Mouse (Mus musculus): ENCODE results near the gene Lst1. TPM values are rescaled to one million over a fixed set of nuclear protein-coding genes. Genes with fewer than 3 reads are reported as not detected.

The Lst1 gene
- polyA plus RNA-seq, 1 experiment from 2014 or later = 2.0 TPM

GRCm38 (mm10) chr17:35225456-35225855 lies 37.2 kb upstream of the Lst1 start:
- H3K9me3 ChIP-seq (replicated peaks) = no peaks in the 10 kb centered on the region
- H3K36me3 ChIP-seq = peaks cover 88% of the 10 kb centered on the region
- H3K4me1 ChIP-seq = 0 out of 2 replicates have a peak, but pooled peaks cover 2% of the 10 kb centered on the region
- DNase-seq (ENCODE audit: low spot score) = no peak
- no peak overlapping the region for H3K27ac ChIP-seq
- no peak overlapping the region for H3K4me3 ChIP-seq
- WGBS = 97% methylated on average over 5 of the region's 5 CpGs
- no peaks in the 10 kb centered on the region for H3K27me3 ChIP-seq (ENCODE audit: low read depth, poor library complexity, severe bottlenecking)

GRCm38 (mm10) chr17:35224641-35225040 lies 36.4 kb upstream of the Lst1 start:
- DNase-seq (ENCODE audit: low spot score) = no peak
- WGBS = 97% methylated on average over 4 of the region's 4 CpGs
- Histone ChIP-seq H3K4me1 (0 out of 2 replicates have a peak, but pooled peaks cover 5% of the 10 kb centered on the region), H3K27ac (no peak overlapping the region), H3K9me3 (replicated peaks) (no peaks in the 10 kb centered on the region), H3K4me3 (no peak overlapping the region), H3K36me3 (peaks cover 88% of the 10 kb centered on the region), H3K27me3 (ENCODE audit: low read depth, poor library complexity, severe bottlenecking) (no peaks in the 10 kb centered on the region)

GRCm38 (mm10) chr17:35222299-35222698 lies 34.1 kb upstream of the Lst1 start:
- Histone ChIP-seq H3K27me3 (ENCODE audit: low read depth, poor library complexity, severe bottlenecking) (no peaks in the 10 kb centered on the region), H3K9me3 (replicated peaks) (no peaks in the 10 kb centered on the region), H3K27ac (no peak overlapping the region), H3K36me3 (peaks cover 74% of the 10 kb centered on the region), H3K4me3 (no peak overlapping the region), H3K4me1 (peaks cover 12% of the 10 kb centered on the region; the same call in 1 of the 2 replicates)
- 83% methylated on average over 6 of the region's 6 CpGs for WGBS
- DNase-seq (ENCODE audit: low spot score) = no peak

- Histone ChIP-seq H3K36me3 (peaks cover 54% of the 10 kb centered on the region), H3K27me3 (ENCODE audit: low read depth, poor library complexity, severe bottlenecking) (no peaks in the 10 kb centered on the region), H3K4me1 (peaks cover 12% of the 10 kb centered on the region; the same call in 1 of the 2 replicates), H3K27ac (0 out of 2 replicates have a peak within 1 kb of the TSS, but pooled peaks have one; percentile 12), H3K4me3 (no peak within 1 kb of the TSS), H3K9me3 (replicated peaks) (no peaks in the 10 kb centered on the region)
- DNase-seq (ENCODE audit: low spot score) = no peak
- 85% methylated on average over 28 of the region's 28 CpGs for WGBS
Observed at GRCm38 (mm10) chr17:35220156-35220952, 32.1 kb upstream of the Lst1 start, which contains the start of gene Gm16181. Gm16181 (plus strand) TSS chr17:35220834.

GRCm38 (mm10) chr17:35219601-35220041 lies 31.4 kb upstream of the Lst1 start:
- H3K36me3 ChIP-seq = peaks cover 47% of the 10 kb centered on the region
- H3K4me3 ChIP-seq = no peak overlapping the region
- no peaks in the 10 kb centered on the region for H3K9me3 ChIP-seq (replicated peaks)
- no peak for DNase-seq (ENCODE audit: low spot score)
- no peaks in the 10 kb centered on the region for H3K27me3 ChIP-seq (ENCODE audit: low read depth, poor library complexity, severe bottlenecking)
- 86% methylated on average over 6 of the region's 6 CpGs for WGBS
- peaks cover 13% of the 10 kb centered on the region; the same call in 1 of the 2 replicates for H3K4me1 ChIP-seq
- H3K27ac ChIP-seq = no peak overlapping the region

GRCm38 (mm10) chr17:35218516-35219193 lies 30.4 kb upstream of the Lst1 start:
- Histone ChIP-seq H3K27me3 (ENCODE audit: low read depth, poor library complexity, severe bottlenecking) (no peaks in the 10 kb centered on the region), H3K27ac (no peak overlapping the region; the same call in 1 of the 2 replicates), H3K4me3 (no peak overlapping the region), H3K36me3 (peaks cover 40% of the 10 kb centered on the region), H3K4me1 (peaks cover 18% of the 10 kb centered on the region; the same call in 1 of the 2 replicates), H3K9me3 (replicated peaks) (no peaks in the 10 kb centered on the region)
- 90% methylated on average over 18 of the region's 18 CpGs for WGBS
- DNase-seq (ENCODE audit: low spot score) = no peak

GRCm38 (mm10) chr17:35213071-35213470 lies 24.8 kb upstream of the Lst1 start:
- peaks cover 6% of the 10 kb centered on the region; the same call in 1 of the 2 replicates for H3K4me1 ChIP-seq
- H3K27me3 ChIP-seq (ENCODE audit: low read depth, poor library complexity, severe bottlenecking) = no peaks in the 10 kb centered on the region
- no peak for DNase-seq (ENCODE audit: low spot score)
- no peak overlapping the region for H3K4me3 ChIP-seq
- no peaks in the 10 kb centered on the region for H3K9me3 ChIP-seq (replicated peaks)
- H3K27ac ChIP-seq = no peak overlapping the region
- no peaks in the 10 kb centered on the region for H3K36me3 ChIP-seq
- 93% methylated on average over 5 of the region's 5 CpGs for WGBS

- no peak overlapping the region for H3K4me3 ChIP-seq
- H3K27me3 ChIP-seq (ENCODE audit: low read depth, poor library complexity, severe bottlenecking) = peaks cover 9% of the 10 kb centered on the region; the same call in 1 of the 2 replicates
- peaks cover 6% of the 10 kb centered on the region; the same call in 1 of the 2 replicates for H3K4me1 ChIP-seq
- 76% methylated on average over 3 of the region's 3 CpGs for WGBS
- DNase-seq (ENCODE audit: low spot score) = no peak
- no peaks in the 10 kb centered on the region for H3K36me3 ChIP-seq
- no peak overlapping the region for H3K27ac ChIP-seq
- H3K9me3 ChIP-seq (replicated peaks) = no peaks in the 10 kb centered on the region
Observed at GRCm38 (mm10) chr17:35210593-35210992, 22.4 kb upstream of the Lst1 start.

GRCm38 (mm10) chr17:35209785-35210535 lies 21.7 kb upstream of the Lst1 start:
- WGBS = 85% methylated on average over 12 of the region's 12 CpGs
- no peaks in the 10 kb centered on the region for H3K9me3 ChIP-seq (replicated peaks)
- H3K27ac ChIP-seq = no peak overlapping the region
- H3K4me3 ChIP-seq = no peak overlapping the region
- H3K27me3 ChIP-seq (ENCODE audit: low read depth, poor library complexity, severe bottlenecking) = peaks cover 15% of the 10 kb centered on the region
- no peaks in the 10 kb centered on the region for H3K36me3 ChIP-seq
- H3K4me1 ChIP-seq = peaks cover 8% of the 10 kb centered on the region
- no peak for DNase-seq (ENCODE audit: low spot score)

GRCm38 (mm10) chr17:35205380-35205769 lies 17.1 kb upstream of the Lst1 start:
- H3K36me3 ChIP-seq = no peaks in the 10 kb centered on the region
- peaks cover 3% of the 10 kb centered on the region for H3K4me1 ChIP-seq
- no peak for DNase-seq (ENCODE audit: low spot score)
- 56% methylated on average over 10 of the region's 10 CpGs for WGBS
- no peak overlapping the region for H3K27ac ChIP-seq
- no peak overlapping the region; the same call in 1 of the 2 replicates for H3K4me3 ChIP-seq
- no peaks in the 10 kb centered on the region for H3K9me3 ChIP-seq (replicated peaks)
- peaks cover 61% of the 10 kb centered on the region for H3K27me3 ChIP-seq (ENCODE audit: low read depth, poor library complexity, severe bottlenecking)

GRCm38 (mm10) chr17:35204494-35205379 lies 16.5 kb upstream of the Lst1 start, which contains the start of gene Lta:
Lta (minus strand) TSS chr17:35205351.
- Histone ChIP-seq H3K27me3 (ENCODE audit: low read depth, poor library complexity, severe bottlenecking) (peaks cover 67% of the 10 kb centered on the region), H3K4me3 (no peak within 1 kb of the TSS; the same call in 1 of the 2 replicates), H3K36me3 (no peaks in the 10 kb centered on the region), H3K27ac (no peak within 1 kb of the TSS), H3K4me1 (peaks cover 3% of the 10 kb centered on the region), H3K9me3 (replicated peaks) (no peaks in the 10 kb centered on the region)
- WGBS = 29% methylated on average over 20 of the region's 20 CpGs
- DNase-seq (ENCODE audit: low spot score) = no peak

- H3K27me3 ChIP-seq (ENCODE audit: low read depth, poor library complexity, severe bottlenecking) = peaks cover 87% of the 10 kb centered on the region
- no peaks in the 10 kb centered on the region for H3K36me3 ChIP-seq
- peaks cover 10% of the 10 kb centered on the region for H3K4me1 ChIP-seq
- H3K4me3 ChIP-seq = no peak overlapping the region
- H3K9me3 ChIP-seq (replicated peaks) = no peaks in the 10 kb centered on the region
- no peak for DNase-seq (ENCODE audit: low spot score)
- 80% methylated on average over 4 of the region's 4 CpGs for WGBS
- no peak overlapping the region for H3K27ac ChIP-seq
Observed at GRCm38 (mm10) chr17:35202442-35202841, 14.2 kb upstream of the Lst1 start.

All from limb, embryonic 10.5 days (tissue).